Mouse (Mus musculus): ENCODE results near the gene Eya2.
"Not testable (repeated sequence)": the region's sequence is repeated elsewhere in the genome, so short reads cannot be mapped to it uniquely, and the experiment has no call there.

Eya2 gene

GRCm38 (mm10) chr2:165782324-165782723 is 187.5 kb downstream of the Eya2 start:
- peak; percentile 26 for DNase-seq (ENCODE audit: low spot score)

GRCm38 (mm10) chr2:165785312-165786036 is 190.6 kb downstream of the Eya2 start:
- DNase-seq (ENCODE audit: low spot score), result no peak

GRCm38 (mm10) chr2:165786467-165786866 is 191.6 kb downstream of the Eya2 start:
- no peak for DNase-seq (ENCODE audit: low spot score)

- DNase-seq (ENCODE audit: low spot score), result peak; percentile 82
Observed at GRCm38 (mm10) chr2:165788005-165788404, 193.2 kb downstream of the Eya2 start.

GRCm38 (mm10) chr2:165788796-165789195 is 194.0 kb downstream of the Eya2 start:
- DNase-seq (ENCODE audit: low spot score), result no peak

- no peak for DNase-seq (ENCODE audit: low spot score)
Observed at GRCm38 (mm10) chr2:165789667-165790066, 194.8 kb downstream of the Eya2 start.

- DNase-seq (ENCODE audit: low spot score), result no peak
Observed at GRCm38 (mm10) chr2:165791026-165791425, 196.2 kb downstream of the Eya2 start.

- no peak for DNase-seq (ENCODE audit: low spot score)
Observed at GRCm38 (mm10) chr2:165791657-165792056, 196.8 kb downstream of the Eya2 start.

GRCm38 (mm10) chr2:165792431-165793282 is 197.8 kb downstream of the Eya2 start:
- no peak for DNase-seq (ENCODE audit: low spot score)

- DNase-seq (ENCODE audit: low spot score), result no peak
Observed at GRCm38 (mm10) chr2:165793283-165793638, 198.4 kb downstream of the Eya2 start.

GRCm38 (mm10) chr2:165797876-165798275 is 203.0 kb downstream of the Eya2 start:
- DNase-seq (ENCODE audit: low spot score), result no peak

GRCm38 (mm10) chr2:165800174-165800573 is 205.3 kb downstream of the Eya2 start:
- DNase-seq (ENCODE audit: low spot score), result not testable (repeated sequence)

- DNase-seq (ENCODE audit: low spot score), result no peak
Observed at GRCm38 (mm10) chr2:165808179-165808975, 213.5 kb downstream of the Eya2 start.

GRCm38 (mm10) chr2:165809091-165809490 is 214.3 kb downstream of the Eya2 start:
- DNase-seq (ENCODE audit: low spot score), result no peak

- no peak for DNase-seq (ENCODE audit: low spot score)
Observed at GRCm38 (mm10) chr2:165809901-165810477, 215.2 kb downstream of the Eya2 start.

- no peak for DNase-seq (ENCODE audit: low spot score)
Observed at GRCm38 (mm10) chr2:165811536-165811935, 216.7 kb downstream of the Eya2 start.

GRCm38 (mm10) chr2:165812889-165813288 is 218.1 kb downstream of the Eya2 start:
- DNase-seq (ENCODE audit: low spot score), result no peak

- no peak for DNase-seq (ENCODE audit: low spot score)
Observed at GRCm38 (mm10) chr2:165815103-165815880, 220.5 kb downstream of the Eya2 start.

GRCm38 (mm10) chr2:165817437-165817836 is 222.6 kb downstream of the Eya2 start:
- DNase-seq (ENCODE audit: low spot score), result no peak

GRCm38 (mm10) chr2:165818570-165818969 is 223.7 kb downstream of the Eya2 start:
- no peak for DNase-seq (ENCODE audit: low spot score)
